Mouse (Mus musculus) cerebellum, postnatal 4 days (tissue): ENCODE measurements at regions not wholly inside any gene's neighbourhood (a gene's known extent, or its start where the extent isn't known, plus 50 kb on each side); places are given as distances from the start of the nearest gene placed in this dataset.

ENCODE experiments used
- DNase-seq, 2 experiments: peaks; one replicate each; pipeline ENCODE4 v3.0.0; 2022; ENCODE audit warnings: low spot score in 2 of 2, mixed read lengths in 1 of 2

DNA sequence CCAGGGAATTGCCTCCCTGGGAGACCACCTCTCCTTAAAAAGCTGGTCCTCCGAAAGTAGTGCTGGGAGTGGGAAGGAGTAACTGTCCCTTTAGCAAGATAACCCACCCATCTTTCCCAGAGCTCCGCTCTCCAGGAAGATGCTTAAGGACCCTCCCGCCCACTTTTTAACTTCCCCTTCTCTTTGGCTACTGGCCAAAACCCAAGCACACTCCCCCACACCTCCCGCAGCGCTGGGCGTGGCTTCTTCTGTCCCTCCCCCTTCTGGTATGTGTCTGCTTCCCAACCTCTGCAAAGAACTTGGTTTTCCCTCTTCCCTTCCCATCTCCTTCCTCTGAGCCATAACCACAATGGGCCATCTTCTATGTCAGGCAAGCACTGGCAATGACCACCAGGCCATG, 85.4 kb downstream of the Rpap3 start:
- DNase-seq = no peak

DNA sequence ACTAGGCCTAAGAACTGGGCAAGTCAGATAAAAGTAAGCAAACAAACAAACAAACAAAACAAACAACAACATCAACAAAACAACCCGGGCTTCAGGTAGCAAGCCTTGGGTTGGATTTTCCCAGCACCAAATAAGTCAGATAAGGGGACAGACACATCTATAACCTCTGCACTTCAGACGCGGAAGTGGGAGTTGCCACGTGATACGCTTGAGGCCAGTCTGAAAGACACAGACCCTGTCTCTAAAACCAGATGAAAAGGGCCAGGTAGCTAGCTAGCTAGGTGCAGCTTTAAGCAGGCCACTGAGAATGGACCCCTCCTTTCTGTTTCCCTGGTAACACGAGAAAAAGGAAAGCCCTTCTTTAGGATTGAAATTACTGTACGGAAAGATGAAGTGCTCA, 85.9 kb downstream of the Rpap3 start:
- no peak for DNase-seq

DNA sequence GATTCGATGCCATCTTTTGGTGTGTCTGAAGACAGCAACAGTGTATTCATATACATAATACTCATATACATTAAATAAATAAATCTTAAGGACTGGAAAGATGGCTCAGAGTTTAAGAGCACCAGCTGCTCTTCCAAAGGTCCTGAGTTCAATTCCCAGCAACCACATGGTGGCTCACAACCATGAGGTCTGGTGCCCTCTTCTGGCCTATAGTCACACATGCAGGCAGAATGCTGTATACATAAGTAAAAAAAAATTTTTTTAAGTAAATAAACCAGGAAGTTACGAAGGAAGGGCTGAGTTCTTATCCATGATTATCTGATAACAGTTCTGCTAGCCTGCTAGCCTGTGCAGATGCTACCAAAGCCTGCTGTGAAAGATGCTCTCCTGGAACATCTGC, 93.3 kb downstream of the Rpap3 start:
- DNase-seq = no peak

DNA sequence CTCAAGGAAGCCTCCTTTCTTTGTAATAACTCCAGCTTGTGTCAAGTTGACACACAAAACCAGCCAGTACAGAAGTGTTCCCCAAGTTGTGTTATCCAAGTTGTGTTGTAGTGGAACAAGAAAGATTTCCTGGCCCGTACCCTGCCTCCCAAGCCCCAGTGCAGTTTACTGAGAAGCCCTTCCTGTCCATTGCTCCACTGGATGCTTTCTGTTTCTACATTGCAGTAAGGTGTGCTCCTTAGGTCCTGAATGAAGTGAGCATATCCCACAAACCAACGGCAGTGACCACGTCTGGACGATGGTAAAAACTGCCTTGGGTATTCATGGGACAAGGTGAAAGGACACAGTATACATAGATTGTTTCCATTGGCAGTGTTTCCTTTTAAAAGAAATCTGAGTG, 94.9 kb downstream of the Rpap3 start:
- peak in 1 of 2 experiments; percentile 11 for DNase-seq

DNA sequence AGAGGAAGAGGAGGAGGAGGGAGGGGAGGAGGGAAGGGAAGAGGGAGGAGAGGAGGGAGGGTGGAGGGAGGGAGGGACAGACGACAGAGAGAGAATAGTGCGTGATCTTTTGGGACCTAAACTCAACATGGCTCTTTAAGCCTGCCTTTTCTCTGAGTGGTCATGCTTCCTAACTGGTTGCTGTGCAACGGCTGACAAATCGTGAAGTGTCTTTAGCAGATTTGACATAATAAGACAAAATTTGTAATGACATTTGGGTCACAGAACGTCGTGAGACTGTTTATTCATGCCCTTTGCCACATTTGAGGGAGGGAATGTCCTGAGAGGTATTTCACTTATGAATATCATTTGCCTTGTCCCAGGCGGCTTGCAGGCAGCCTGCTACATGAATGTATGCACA, 96.1 kb downstream of the Rpap3 start:
- no peak for DNase-seq

DNA sequence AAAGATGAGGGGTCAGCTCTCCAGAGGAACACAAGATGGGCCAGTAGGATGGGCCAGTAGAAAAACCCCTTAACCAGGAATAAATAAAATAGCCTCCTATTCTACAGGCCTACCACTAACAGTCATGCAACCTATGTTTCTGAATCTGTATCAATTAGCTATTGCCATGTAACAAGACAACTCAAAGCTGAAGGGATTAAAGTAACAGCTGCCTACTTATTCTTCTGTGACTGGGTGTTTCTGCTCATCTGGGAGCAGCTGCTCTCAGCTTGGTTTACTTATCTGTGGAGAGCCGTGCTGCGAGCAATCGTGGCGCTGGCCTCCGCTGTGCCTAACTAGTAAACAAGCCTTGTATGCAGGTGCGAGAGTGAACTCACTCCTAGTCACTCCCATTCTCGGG, 97.0 kb downstream of the Rpap3 start:
- DNase-seq = no peak

DNA sequence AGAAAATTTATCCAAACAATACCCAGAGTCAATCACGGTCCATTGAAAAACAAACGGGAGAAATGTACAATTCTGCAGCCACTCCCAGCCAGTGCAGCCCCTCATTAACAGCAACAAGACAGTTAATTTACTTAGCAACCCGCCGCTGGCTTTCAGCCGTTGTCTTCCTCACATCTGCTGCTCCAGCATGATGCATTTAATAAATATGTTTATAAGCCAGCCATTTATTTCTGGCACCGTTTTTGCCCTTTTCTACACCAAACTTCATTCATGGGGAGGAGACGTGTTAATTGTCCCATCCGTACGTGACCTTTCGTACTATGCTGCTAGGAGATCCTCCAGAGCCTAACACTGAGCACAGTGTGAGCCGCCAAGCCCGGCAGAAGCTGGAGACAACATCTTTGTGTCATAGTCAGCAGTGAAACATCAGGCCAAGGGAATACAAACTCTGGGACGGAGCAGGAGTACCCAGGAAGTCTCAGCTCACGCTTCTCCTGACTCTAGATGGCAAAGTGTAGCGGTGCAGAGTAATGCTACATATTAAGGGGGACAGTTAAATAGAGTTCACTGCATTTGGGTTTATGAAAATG, 97.9 kb downstream of the Rpap3 start:
- peak; percentile 0 to 14 for DNase-seq

DNA sequence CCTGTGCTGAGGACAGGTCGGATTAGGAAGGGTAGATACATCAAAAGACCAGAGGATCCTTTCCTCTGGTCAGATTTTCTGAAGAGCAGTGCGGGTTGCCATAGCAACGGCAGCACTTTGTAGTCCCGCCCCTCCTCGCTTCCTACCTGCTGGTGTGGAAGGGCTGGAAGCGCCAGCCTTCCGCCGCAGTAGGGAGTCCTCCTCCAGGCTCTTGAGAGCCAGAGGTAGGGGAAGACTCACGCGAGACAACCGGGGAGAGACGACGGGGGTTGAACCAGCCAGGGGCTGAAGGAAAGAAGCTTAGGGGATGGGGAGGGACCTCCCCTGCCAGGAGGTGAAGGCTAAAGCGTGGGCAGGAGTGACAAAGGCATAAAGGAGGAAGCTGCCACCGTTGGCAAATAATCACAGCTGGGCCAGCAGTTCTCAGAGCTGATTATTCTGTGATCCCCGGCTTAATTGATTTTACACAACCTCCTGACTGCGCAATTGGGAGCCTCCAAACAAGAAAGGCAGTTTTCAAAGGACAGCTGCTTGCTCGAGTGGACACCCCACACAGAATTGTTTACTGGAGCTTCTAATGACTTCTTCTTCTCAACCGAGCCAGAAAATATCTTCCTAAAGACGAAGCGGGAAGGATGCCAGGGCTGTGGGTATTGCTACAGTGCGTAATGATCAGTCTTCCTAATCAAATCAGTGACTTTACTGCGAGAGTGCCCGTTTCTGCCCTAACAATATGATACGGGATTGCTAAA, 98.8 kb downstream of the Rpap3 start:
- peak; percentile 19 to 73 for DNase-seq

DNA sequence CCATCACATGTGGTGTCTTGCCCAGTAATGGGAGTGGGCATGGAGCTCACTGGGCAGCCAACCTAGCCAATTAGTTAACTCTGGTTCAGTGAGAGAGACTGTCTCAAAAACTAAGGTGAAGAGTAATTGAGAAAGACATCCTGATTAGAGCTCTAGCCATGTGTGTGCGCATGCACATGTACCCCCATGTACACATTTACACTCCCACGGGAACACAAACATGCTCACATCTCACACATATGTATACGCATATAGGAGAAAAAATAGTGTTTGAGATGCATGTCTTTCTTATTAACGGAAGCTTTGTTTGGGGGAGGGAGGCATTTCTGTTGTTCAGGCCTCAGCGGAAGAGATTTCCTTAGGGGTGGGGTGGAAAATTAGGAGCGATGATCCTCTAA, 99.4 kb downstream of the Rpap3 start:
- DNase-seq = no peak

DNA sequence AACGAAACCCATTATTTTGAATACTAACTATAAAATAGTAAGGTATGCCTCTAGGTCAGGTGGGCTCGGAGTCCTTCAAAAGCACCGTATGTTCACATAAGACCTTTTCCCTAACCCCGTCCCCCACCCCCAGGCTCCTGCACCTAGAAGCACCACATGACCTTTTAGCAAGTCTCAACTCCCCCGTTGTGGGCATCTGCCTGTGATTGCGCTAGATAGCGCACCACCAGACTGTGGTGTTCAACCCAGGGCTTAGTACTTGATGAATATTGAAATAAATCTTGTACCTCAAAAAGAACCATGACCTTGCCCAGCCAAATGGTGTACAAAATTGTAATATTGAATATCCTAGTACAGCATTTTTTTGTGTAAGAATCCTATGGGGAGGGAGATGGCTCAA, 99.8 kb downstream of the Rpap3 start:
- DNase-seq = no peak

DNA sequence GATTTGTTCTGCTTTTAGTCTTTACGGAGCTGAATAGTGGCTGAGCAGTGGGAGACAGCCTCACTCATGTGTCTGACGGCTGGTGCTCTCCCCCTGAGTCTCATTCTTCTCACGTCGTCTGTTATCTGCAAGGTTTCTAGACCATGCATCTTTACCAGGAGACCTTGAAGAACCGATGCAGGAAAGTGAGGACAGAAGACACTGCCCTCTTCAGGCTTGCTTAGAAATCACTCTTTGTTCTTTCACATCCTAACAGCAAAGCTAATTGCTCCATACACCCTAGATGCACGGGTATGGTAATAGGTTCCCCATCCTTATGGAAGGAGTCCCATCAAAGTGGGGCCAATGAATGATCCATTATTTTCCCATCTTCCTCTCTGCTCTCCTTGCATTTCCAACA, 102.1 kb downstream of the Rpap3 start:
- DNase-seq = no peak

DNA sequence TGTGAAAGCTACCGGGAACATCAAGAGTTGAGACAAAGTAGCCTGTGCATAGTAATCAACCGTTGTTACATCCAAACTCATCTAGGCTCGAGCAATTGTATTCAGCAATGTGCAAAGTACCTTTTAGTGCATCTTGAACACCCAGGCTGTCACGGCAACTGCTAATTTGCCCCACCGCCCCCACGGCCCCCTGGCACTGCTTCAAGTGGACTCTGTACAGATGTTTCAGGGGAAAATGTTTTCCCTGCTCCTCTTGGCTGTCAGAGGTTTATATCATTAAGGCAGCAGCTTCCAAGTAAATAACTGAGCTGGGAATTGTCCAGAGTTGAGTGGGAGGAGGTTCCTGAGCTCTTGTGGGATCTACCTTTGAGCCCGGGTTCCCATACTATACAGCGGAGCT, 107.4 kb downstream of the Rpap3 start:
- DNase-seq = no peak

DNA sequence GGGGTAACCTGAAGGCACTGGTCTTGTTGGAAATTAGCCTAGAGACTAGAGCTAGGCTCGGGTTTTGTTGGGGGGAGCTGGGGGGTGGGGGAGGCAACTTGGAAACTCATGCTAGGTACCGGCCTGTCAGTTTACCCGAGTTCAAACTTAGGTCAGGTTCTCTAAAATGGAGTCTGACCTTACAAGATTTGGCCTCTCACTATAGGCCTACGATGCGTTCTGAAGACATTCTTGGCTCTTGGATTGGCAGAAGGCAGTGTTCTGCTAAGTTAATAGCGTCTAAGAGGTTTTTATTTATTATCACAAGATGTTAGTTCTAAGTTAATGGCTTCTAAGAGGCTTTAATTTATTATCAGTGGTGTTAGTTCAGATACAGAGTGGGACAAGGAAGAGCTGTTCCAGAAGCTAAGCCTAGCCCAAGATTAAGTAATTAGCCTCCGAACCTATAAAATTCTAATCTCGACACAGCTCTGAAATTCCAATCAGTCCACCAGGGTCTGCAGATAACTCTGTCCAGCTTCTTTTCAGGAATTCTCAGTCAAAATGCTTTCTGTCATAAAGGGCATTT, 109.0 kb downstream of the Rpap3 start:
- DNase-seq = no peak

DNA sequence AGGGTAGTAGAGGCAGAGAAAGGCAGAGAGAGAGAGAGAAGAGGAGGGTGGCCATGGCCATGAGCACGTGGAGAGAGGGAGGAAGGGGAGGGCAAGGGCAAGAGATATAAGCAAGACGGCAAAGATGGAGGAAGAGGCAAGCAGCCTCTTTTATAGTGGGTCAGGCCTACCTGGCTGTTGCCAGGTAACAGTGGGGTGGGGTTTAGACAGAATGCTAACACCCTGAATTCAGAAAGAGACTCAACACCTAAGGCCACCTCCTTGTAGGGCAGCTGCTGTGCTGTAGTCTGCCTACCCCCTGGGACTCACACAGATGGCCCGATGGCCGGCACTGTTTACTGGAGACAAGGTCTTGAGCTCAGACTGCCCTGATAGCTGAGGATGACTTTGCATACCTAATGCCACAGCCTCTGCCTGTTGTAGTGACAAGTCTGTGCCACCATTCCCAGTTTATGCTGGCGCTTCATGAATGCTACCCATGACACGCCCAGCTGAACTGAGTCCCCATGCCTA, 110.3 kb downstream of the Rpap3 start:
- DNase-seq = no peak

DNA sequence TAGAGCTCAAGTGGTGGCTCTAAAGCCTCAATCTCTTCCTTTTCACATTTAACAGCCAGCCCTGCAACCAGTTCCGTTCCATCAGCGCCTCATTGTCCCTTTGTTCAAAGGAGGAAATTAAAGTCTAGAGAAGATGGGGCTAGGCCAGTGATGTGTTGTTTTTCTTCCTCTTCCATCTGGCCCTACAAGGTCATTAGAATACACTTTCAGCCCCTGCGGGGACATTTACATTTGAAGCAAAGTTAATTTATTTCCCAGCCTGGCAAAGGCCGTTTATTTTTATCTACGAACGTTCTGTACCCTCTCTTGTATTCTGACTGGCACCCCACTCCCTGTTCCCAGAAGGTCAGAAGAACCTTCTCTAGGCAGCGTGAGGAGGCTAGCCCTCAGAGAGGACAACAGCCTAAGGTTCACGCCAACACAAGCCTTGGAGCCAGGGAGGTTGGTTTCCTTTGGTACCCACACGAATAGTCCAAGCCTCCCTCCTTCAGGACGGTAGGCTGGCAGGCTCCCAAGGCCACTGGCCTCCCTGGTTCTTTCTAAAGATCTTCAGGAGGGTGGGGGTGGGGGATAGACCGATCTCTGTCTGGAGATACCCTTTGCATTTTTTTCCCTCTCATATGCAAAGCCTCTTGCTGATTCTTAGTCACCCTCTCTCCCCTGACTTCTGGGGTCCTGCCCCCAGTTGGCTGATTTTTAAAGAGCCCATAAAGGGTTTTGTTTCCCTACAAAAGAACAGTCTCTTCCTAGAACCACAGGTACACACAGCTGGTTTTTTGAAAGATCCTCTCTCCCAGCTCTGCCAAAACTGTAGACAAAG, 111.6 kb downstream of the Rpap3 start:
- DNase-seq = no peak

DNA sequence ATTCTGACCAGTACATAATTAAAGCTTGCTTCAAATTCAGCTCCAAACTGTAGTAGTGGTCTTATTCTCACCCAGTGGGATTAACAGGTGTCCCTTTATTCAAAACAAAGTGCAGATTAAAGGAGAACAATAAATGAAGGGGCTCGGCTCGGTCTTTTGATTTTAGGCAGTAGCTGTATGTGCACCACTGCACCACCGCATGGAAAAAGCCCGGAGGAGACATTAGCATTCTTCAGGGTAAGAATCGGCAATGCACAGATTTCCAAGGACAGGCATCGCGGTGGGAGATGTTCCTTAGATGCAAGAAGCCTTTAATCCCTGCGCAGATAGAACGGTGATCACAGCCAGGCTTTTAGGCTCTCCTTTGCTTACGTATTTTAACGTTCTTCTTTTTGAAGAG, 112.8 kb downstream of the Rpap3 start:
- no peak for DNase-seq

DNA sequence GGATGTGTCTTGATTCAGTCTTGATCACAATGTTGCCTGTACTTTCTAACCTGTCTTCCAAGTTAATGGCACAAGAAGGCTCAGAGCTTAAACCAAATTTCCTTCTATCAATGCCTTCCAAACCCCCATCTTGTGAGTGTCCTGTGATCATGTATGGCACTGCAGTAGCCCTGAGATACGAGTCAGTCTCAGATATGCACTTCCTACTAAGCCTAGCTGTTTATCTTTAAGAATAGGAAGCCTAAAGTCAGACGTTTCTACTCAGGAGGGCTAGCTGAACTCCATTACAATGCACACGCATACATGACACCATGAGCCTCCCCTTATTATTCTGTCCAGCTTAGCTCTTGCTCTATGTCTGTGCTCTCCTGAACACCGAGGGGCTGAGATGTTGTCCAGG, 114.2 kb downstream of the Rpap3 start:
- no peak for DNase-seq

DNA sequence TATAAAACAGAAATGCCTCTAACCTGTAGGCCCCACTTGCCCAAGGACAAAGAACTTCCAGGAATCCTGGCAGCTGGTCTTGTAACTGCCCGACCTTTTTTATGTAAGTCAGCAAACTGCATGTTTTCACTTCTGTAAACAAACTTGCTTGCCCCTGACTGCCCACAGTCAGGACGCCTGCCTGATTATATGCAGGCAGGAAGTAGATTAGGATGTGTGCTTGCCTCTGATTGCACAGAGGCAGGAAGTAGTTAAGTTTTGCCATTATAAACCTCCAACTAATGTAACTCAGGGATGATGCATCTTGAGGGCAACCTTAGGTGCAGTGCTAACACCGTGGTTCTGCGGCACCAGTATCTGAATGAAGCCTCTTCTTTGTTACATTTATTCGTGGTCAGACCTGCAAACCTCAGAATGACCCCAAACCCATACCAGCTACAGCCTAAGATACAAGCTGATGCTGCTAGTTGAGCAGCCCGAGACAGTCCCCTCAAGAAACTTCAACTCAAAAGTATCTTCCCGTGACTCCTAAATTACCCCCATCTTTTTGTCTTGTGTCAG, 114.8 kb downstream of the Rpap3 start:
- no peak for DNase-seq

DNA sequence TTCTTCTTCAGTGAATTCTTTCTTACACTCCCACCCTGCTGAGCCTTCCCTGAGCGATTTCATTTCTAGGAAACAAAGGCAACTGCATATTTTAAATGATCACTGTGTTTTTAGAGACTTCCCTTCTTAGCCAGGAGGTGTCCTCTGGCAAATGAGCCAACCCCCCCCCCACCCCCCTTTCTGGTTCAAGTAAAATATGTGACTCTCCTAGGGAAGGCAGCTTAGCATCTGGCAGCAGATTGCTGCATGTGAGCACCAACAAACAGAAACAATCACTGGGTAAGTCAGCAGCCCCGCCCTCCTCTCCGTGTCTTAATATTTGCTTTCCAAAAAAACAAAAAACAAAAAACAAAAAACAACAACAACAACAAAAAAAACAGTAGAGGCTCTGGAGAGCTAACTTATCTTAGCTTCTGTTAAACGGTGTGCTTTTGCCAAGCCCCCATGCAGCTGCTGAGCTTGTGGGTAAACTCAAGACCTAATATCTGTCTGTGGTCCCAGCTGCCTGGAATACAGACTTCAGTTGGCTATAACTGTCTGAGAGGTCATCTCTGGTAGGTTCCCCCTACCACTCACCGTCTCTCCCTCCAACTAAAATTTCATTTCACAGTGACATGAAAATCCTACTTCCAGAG, 117.9 kb downstream of the Rpap3 start:
- no peak for DNase-seq

DNA sequence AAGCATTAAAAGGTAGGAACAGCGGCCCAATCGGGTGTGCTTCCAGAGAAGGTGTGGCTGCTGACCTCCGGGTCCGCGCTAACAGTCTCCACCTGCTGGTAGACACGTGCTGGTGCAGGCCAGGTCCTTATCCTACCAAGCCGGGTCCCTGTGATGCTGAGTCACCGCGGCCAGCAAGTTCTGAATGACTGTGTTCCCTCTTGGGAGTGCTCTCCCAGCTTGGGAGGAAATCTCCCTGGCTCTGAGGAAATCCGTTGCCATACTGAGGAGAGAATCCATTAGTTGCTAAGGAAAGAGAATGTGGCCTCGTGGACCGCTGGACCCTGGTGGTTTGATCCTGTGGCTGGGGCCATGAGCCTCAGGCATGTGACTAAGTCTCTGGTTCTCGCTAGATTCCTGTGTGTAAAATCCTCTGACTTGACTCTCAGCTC, 123.9 kb downstream of the Rpap3 start:
- peak; percentile 63 to 79 for DNase-seq

DNA sequence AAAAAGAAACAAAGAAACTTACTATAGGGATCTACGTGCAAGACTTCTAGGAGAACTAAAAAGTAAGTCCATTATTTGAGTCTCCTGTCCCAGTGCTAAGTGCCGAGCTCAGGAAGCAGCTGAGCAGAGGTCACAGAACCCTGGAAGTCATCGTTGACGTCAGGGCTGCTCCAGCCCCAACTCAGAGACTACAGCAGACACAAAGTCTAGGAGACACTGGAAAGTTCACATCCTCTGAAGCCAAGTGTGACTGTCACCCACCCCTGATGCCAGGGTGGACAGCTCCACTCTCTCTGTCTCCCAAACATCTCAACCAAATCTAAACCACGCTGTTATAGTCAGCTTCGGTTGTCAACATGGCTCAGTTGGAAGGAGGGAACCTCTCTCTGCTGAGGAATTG, 124.9 kb downstream of the Rpap3 start:
- no peak for DNase-seq

DNA sequence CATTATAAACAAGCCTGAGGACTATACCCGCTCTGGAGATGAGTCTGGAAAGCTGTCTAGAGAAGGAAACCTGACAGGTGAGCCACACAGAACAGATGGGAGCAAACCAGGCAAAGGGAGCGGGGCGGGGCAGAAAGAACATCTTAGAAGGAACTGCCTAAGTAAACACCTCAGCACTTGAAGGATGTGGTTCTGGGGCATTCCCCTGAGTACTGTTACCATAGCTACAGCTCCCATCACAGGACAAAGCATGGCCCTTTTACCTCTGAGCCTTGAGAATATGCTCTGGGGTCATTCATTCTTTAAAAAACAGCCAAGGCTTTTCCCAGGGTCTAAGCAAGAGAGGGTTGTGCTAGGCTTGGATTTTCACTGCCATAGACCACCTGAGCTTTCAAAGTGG, 127.6 kb downstream of the Rpap3 start:
- DNase-seq = no peak
